Mouse (Mus musculus): ENCODE data around the gene Gcm1. TPM values are rescaled to one million over a fixed set of nuclear protein-coding genes. Genes with fewer than 3 reads are reported as not detected.

Gcm1 gene
- polyA plus RNA-seq (2015; fragmentation: Nextera tagmentation; extraction: Ambion mirVana), result not detected in 2 replicates

GRCm38 (mm10) chr9:78051677-78052076 lies at the start of gene Gcm1:
Gene Gcm1, plus strand, starts transcription at chr9:78051924.
- ATAC-seq (replicated peaks), result no peak
- 58% methylated on average over 3 of the region's 3 CpGs for WGBS
- H3K27ac ChIP-seq (replicated peaks), result no peak within 1 kb of the TSS
- H3K9ac ChIP-seq (replicated peaks), result no peak within 1 kb of the TSS
- no peaks in the 10 kb centered on the region for H3K9me3 ChIP-seq
- H3K4me3 ChIP-seq, result no peak within 1 kb of the TSS
- no peak within 1 kb of the TSS for H3K4me2 ChIP-seq (replicated peaks)
- H3K36me3 ChIP-seq, result no peaks in the 10 kb centered on the region
- H3K4me1 ChIP-seq, result no peaks in the 10 kb centered on the region
- no peaks in the 10 kb centered on the region for H3K27me3 ChIP-seq

GRCm38 (mm10) chr9:78003278-78003677 lies 48.4 kb upstream of the Gcm1 start:
- no peak overlapping the region for H3K27ac ChIP-seq (replicated peaks)
- no peak overlapping the region for H3K4me2 ChIP-seq (replicated peaks)
- H3K9ac ChIP-seq (replicated peaks), result no peak overlapping the region
- 0 out of 2 replicates have a peak, but pooled peaks cover 2% of the 10 kb centered on the region for H3K4me1 ChIP-seq
- H3K36me3 ChIP-seq, result no peaks in the 10 kb centered on the region
- H3K9me3 ChIP-seq, result no peaks in the 10 kb centered on the region
- 88% methylated on average over 2 of the region's 2 CpGs for WGBS
- H3K4me3 ChIP-seq, result no peak overlapping the region
- no peaks in the 10 kb centered on the region for H3K27me3 ChIP-seq
- no peak for ATAC-seq (replicated peaks)

GRCm38 (mm10) chr9:78005481-78005880 lies 46.2 kb upstream of the Gcm1 start:
- no peak overlapping the region for H3K9ac ChIP-seq (replicated peaks)
- H3K9me3 ChIP-seq, result no peaks in the 10 kb centered on the region
- no peak for ATAC-seq (replicated peaks)
- no peak overlapping the region for H3K27ac ChIP-seq (replicated peaks)
- no peaks in the 10 kb centered on the region for H3K27me3 ChIP-seq
- 59% methylated on average over 3 of the region's 3 CpGs for WGBS
- no peak overlapping the region for H3K4me2 ChIP-seq (replicated peaks)
- H3K36me3 ChIP-seq, result no peaks in the 10 kb centered on the region
- 0 out of 2 replicates have a peak, but pooled peaks cover 2% of the 10 kb centered on the region for H3K4me1 ChIP-seq
- H3K4me3 ChIP-seq, result no peak overlapping the region

- Histone ChIP-seq H3K4me3 (no peak overlapping the region), H3K9me3 (no peaks in the 10 kb centered on the region), H3K27ac (replicated peaks) (no peak overlapping the region), H3K36me3 (no peaks in the 10 kb centered on the region), H3K4me2 (replicated peaks) (no peak overlapping the region), H3K27me3 (no peaks in the 10 kb centered on the region), H3K4me1 (0 out of 2 replicates have a peak, but pooled peaks cover 2% of the 10 kb centered on the region), H3K9ac (replicated peaks) (no peak overlapping the region)
- peak; percentile 87 for ATAC-seq (replicated peaks)
- WGBS, result 54% methylated on average over 19 of the region's 19 CpGs
These were observed 45.3 kb upstream of the Gcm1 start for GRCm38 (mm10) chr9:78006209-78007001.

- WGBS, result 93% methylated on average over 7 of the region's 7 CpGs
- Histone ChIP-seq H3K4me2 (replicated peaks) (no peak overlapping the region), H3K27ac (replicated peaks) (no peak overlapping the region), H3K9me3 (no peaks in the 10 kb centered on the region), H3K4me1 (0 out of 2 replicates have a peak, but pooled peaks cover 2% of the 10 kb centered on the region), H3K36me3 (no peaks in the 10 kb centered on the region), H3K4me3 (no peak overlapping the region), H3K27me3 (no peaks in the 10 kb centered on the region), H3K9ac (replicated peaks) (no peak overlapping the region)
- no peak for ATAC-seq (replicated peaks)
These were observed 42.3 kb upstream of the Gcm1 start for GRCm38 (mm10) chr9:78009382-78009781.

- H3K4me3 ChIP-seq, result no peak overlapping the region
- no peak overlapping the region for H3K27ac ChIP-seq (replicated peaks)
These were observed 41.5 kb upstream of the Gcm1 start for GRCm38 (mm10) chr9:78010187-78010586.

GRCm38 (mm10) chr9:78010707-78011106 lies 41.0 kb upstream of the Gcm1 start:
- 87% methylated on average over 10 of the region's 10 CpGs for WGBS
- no peak for ATAC-seq (replicated peaks)
- Histone ChIP-seq H3K4me3 (no peak overlapping the region), H3K36me3 (no peaks in the 10 kb centered on the region), H3K9ac (replicated peaks) (no peak overlapping the region), H3K4me2 (replicated peaks) (no peak overlapping the region), H3K27me3 (no peaks in the 10 kb centered on the region), H3K4me1 (0 out of 2 replicates have a peak, but pooled peaks cover 2% of the 10 kb centered on the region), H3K9me3 (no peaks in the 10 kb centered on the region), H3K27ac (replicated peaks) (no peak overlapping the region)

More at GRCm38 (mm10) chr9:78010187-78010586, 41.5 kb upstream of the Gcm1 start:
- WGBS, result 92% methylated on average over 5 of the region's 5 CpGs
- Histone ChIP-seq H3K4me1 (0 out of 2 replicates have a peak, but pooled peaks cover 2% of the 10 kb centered on the region), H3K27me3 (no peaks in the 10 kb centered on the region), H3K4me2 (replicated peaks) (no peak overlapping the region), H3K9ac (replicated peaks) (no peak overlapping the region), H3K36me3 (no peaks in the 10 kb centered on the region), H3K9me3 (no peaks in the 10 kb centered on the region)
- no peak for ATAC-seq (replicated peaks)

GRCm38 (mm10) chr9:78012066-78012465 lies 39.7 kb upstream of the Gcm1 start:
- H3K9ac ChIP-seq (replicated peaks), result no peak overlapping the region
- H3K9me3 ChIP-seq, result no peaks in the 10 kb centered on the region
- H3K4me2 ChIP-seq (replicated peaks), result no peak overlapping the region
- no peaks in the 10 kb centered on the region for H3K4me1 ChIP-seq
- H3K4me3 ChIP-seq, result no peak overlapping the region
- WGBS, result 86% methylated on average over 4 of the region's 4 CpGs
- no peaks in the 10 kb centered on the region for H3K27me3 ChIP-seq
- no peak overlapping the region for H3K27ac ChIP-seq (replicated peaks)
- ATAC-seq (replicated peaks), result no peak
- H3K36me3 ChIP-seq, result no peaks in the 10 kb centered on the region

GRCm38 (mm10) chr9:78012681-78013080 lies 39.0 kb upstream of the Gcm1 start:
- WGBS, result 90% methylated on average over 5 of the region's 5 CpGs
- no peak for ATAC-seq (replicated peaks)

GRCm38 (mm10) chr9:78013813-78014212 lies 37.9 kb upstream of the Gcm1 start:
- H3K36me3 ChIP-seq, result no peaks in the 10 kb centered on the region
- WGBS, result 49% methylated on average over 1 of the region's 1 CpGs
- no peak overlapping the region for H3K4me2 ChIP-seq (replicated peaks)
- H3K4me1 ChIP-seq, result no peaks in the 10 kb centered on the region
- H3K27ac ChIP-seq (replicated peaks), result no peak overlapping the region
- H3K4me3 ChIP-seq, result no peak overlapping the region
- no peaks in the 10 kb centered on the region for H3K9me3 ChIP-seq
- no peaks in the 10 kb centered on the region for H3K27me3 ChIP-seq
- no peak overlapping the region for H3K9ac ChIP-seq (replicated peaks)
- no peak for ATAC-seq (replicated peaks)

More at GRCm38 (mm10) chr9:78012681-78013080, 39.0 kb upstream of the Gcm1 start:
- no peak overlapping the region for H3K27ac ChIP-seq (replicated peaks)
- no peaks in the 10 kb centered on the region for H3K36me3 ChIP-seq
- H3K9ac ChIP-seq (replicated peaks), result no peak overlapping the region
- H3K4me3 ChIP-seq, result no peak overlapping the region
- H3K9me3 ChIP-seq, result no peaks in the 10 kb centered on the region
- no peak overlapping the region for H3K4me2 ChIP-seq (replicated peaks)
- H3K27me3 ChIP-seq, result no peaks in the 10 kb centered on the region
- no peaks in the 10 kb centered on the region for H3K4me1 ChIP-seq

GRCm38 (mm10) chr9:78015816-78016215 lies 35.9 kb upstream of the Gcm1 start:
- Histone ChIP-seq H3K4me3 (no peak overlapping the region), H3K4me1 (no peaks in the 10 kb centered on the region), H3K36me3 (no peaks in the 10 kb centered on the region), H3K9me3 (no peaks in the 10 kb centered on the region), H3K27me3 (no peaks in the 10 kb centered on the region), H3K9ac (replicated peaks) (no peak overlapping the region), H3K4me2 (replicated peaks) (no peak overlapping the region), H3K27ac (replicated peaks) (no peak overlapping the region)
- no peak for ATAC-seq (replicated peaks)
- WGBS, result 90% methylated on average over 7 of the region's 7 CpGs

- H3K36me3 ChIP-seq, result no peaks in the 10 kb centered on the region
- no peak overlapping the region for H3K27ac ChIP-seq (replicated peaks)
- no peak overlapping the region for H3K9ac ChIP-seq (replicated peaks)
- no peak overlapping the region for H3K4me3 ChIP-seq
- H3K27me3 ChIP-seq, result no peaks in the 10 kb centered on the region
- no peaks in the 10 kb centered on the region for H3K4me1 ChIP-seq
- WGBS, result 58% methylated on average over 15 of the region's 15 CpGs
- no peak overlapping the region for H3K4me2 ChIP-seq (replicated peaks)
- H3K9me3 ChIP-seq, result no peaks in the 10 kb centered on the region
- no peak for ATAC-seq (replicated peaks)
These were observed 35.4 kb upstream of the Gcm1 start for GRCm38 (mm10) chr9:78016288-78016687.
